Mouse (Mus musculus): ENCODE results near the gene Prss48.
A peak's percentile ranks its signal among the peaks of the same experiment; 100 is the strongest.
"Not testable (repeated sequence)": the region's sequence is repeated elsewhere in the genome, so short reads cannot be mapped to it uniquely, and the experiment has no call there.

The Prss48 gene

DNA sequence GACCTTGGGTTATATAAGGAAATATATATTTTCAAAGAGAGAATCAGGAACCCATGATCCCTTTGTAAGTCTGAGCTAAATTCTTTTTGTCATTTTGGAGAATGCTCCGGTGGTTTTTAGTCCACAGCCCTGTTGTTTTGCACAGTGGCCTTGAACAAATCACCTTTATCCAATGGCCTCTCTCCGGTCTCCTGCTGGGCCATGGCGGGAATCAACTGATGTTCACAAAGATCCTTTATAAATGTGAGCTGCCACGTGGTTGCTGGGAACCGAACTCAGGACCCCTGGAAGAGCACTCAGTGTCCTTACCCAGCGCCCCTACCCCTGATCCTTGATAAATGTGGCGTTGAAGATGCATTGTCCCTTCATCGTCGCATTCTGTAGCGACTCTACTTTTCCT is 2.5 kb upstream of the Prss48 start:
- no peak for DNase-seq (ENCODE audit: low read depth, low spot score)

GRCm38 (mm10) chr3:86002940-86003339 is 649 bp upstream of the Prss48 start:
- DNase-seq (ENCODE audit: low read depth, low spot score) = no peak

DNA sequence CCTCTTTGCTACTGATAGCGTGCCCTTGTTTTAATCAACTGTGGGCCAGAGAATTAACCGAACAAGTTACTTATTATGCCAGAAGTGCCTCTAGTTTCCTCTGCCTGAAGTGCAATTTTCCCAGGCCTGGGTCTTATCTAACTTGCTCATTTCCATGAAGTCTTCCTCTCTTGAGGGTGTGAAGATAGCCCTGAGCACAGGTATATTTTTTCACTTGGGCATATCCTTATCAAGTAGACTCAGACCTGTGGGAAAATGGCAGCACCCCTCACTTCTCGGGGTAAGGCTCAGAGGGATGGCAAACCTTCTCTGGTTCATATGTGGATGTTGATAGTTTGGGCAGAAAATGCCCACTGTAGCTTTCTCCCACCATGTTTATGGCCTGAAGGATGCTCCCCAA is 1.0 kb downstream of the Prss48 start:
- no peak for DNase-seq (ENCODE audit: low read depth, low spot score)

DNA sequence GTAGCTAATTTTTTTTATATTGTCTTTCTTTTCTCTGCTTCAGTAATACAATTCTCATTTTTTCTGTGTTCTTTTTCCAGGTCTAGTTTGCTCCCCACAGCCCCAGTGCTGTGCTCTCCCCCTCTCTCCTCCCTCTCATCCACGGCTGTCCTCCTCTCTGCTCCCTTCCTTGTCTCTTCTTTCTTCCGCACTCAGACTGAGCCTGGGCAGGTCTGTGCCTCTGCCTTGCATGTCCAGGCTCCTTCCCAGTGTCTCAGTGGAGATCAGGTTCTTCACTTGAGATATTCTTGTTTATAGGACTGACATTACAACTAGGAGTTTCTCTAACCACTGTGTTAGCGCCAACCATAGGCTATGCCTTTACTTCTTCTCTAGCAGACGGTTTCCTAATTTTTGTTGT is 7.6 kb downstream of the Prss48 start:
- no peak for DNase-seq (ENCODE audit: low read depth, low spot score)

DNA sequence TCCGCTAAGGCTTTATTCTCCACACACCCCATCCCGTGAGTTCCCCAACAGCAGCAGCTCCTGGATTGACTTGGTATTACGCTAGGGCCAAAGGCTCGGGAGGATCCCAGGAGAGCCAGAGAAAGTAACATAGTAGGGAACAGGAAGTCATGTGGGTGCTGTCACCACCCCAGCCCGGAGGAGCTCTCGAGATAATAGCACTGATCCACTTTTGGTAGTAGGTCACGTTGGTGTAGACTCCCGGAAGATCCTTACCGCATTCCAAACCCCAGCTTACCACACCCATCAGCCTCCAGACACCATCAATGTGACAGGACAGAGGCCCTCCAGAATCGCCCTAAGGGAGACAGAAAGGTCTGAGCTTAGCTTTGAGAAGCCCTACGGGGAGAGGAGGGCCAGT is 8.5 kb downstream of the Prss48 start:
- peak; percentile 4 for DNase-seq (ENCODE audit: low read depth, low spot score)

DNA sequence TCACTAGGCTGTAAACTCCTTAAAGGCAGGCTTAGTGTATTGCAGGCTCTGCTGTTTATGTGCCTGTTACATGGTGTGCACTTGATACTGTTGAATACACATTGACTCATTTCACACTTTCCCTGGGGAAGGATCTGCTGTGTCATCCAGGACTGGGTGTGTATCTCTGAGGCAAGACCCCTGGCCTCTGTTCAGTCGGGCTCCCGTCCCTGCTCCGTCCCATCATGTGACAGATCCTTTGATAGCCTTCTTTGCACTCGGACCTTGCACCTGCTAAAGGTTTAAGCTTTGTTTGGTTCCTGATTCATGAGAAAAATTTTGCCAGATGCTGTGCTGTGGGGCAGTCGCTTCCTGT is 10.5 kb downstream of the Prss48 start:
- DNase-seq (ENCODE audit: low read depth, low spot score) = peak; percentile 15

DNA sequence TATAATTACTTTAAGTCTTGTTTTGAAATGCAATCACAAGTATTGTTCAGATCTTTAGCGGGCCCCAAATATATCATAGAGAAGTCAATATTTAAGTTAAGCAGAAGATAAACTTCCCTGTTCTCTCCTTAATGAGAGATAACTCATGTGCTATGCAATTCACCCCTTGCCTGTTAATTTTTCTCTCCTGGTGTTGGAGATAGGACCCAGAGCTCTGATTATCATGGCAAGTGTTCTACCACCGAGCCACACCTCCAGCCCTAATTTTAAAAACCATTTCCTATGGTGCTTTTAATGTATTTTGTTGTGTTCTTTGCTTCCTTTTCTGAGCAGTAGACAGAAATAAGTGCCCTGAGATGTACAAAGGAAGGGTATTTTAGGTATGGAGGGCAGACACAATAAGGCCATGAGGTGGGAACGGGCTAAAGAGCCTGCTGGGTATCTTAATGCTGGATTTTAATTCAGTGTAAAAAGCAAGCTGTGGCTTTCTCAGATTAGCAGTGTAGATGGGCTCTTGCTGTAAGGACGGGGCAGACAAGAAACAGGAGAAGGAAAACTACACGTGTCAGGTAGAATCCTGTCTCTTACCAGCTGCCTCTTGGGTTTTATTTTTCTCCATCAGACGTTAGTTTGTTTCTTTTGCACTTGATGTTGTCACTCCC is 11.0 kb downstream of the Prss48 start:
- DNase-seq (ENCODE audit: low read depth, low spot score) = no peak

- no peak for DNase-seq (ENCODE audit: low read depth, low spot score)
Observed at GRCm38 (mm10) chr3:85987225-85987624, 15.1 kb downstream of the Prss48 start.

DNA sequence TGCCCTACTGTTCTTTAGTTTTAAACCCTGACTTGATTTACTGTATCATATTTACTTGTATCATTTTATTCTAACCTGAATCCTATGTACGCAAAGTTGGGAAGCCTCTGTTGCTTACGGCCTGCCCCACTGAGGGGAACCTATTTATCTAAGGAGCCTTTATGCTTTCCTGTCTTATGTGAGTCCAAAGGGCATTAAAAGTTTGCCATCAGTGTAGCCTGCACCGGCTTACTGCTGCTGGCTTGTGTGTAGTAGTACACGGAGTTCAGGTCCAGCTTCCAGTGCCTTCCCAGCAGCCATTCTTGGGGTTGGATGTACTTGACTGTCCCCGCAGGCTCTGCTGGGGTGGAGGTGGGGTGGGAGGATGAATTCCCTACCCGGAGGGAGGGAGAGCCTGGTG is 17.8 kb downstream of the Prss48 start:
- no peak for DNase-seq (ENCODE audit: low read depth, low spot score)

DNA sequence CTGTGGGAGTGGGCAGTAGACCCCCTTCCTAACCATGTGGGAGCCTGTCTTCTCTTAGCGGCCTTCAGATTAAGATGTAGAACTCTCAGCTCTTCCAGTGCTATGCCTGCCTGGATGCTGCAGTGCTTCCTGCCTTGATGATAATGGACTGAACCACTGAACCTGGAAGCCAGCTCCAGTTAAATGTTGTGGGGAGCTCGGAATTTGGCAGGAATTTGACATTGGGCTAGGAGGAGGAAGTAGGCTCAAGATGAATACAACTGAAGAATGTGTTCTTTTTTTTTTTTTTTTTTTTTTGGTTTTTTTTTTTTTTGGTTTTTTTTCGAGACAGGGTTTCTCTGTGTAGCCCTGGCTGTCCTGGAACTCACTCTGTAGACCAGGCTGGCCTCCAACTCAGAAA is 20.5 kb downstream of the Prss48 start:
- not testable (repeated sequence) for DNase-seq (ENCODE audit: low read depth, low spot score)

- DNase-seq (ENCODE audit: low read depth, low spot score) = no peak
Observed at GRCm38 (mm10) chr3:85980036-85980435, 22.3 kb downstream of the Prss48 start.

- no peak for DNase-seq (ENCODE audit: low read depth, low spot score)
Observed at GRCm38 (mm10) chr3:85974451-85974850, 27.8 kb downstream of the Prss48 start.

GRCm38 (mm10) chr3:85973376-85974140 is 28.7 kb downstream of the Prss48 start:
- DNase-seq (ENCODE audit: low read depth, low spot score) = no peak

- DNase-seq (ENCODE audit: low read depth, low spot score) = no peak
Observed at GRCm38 (mm10) chr3:85971599-85971975, 30.7 kb downstream of the Prss48 start.

GRCm38 (mm10) chr3:85970742-85971598 is 31.3 kb downstream of the Prss48 start, which contains the start of gene Sh3d19:
TSS of gene Sh3d19 (plus strand) at chr3:85971109.
- DNase-seq (ENCODE audit: low read depth, low spot score) = peak; percentile 43

DNA sequence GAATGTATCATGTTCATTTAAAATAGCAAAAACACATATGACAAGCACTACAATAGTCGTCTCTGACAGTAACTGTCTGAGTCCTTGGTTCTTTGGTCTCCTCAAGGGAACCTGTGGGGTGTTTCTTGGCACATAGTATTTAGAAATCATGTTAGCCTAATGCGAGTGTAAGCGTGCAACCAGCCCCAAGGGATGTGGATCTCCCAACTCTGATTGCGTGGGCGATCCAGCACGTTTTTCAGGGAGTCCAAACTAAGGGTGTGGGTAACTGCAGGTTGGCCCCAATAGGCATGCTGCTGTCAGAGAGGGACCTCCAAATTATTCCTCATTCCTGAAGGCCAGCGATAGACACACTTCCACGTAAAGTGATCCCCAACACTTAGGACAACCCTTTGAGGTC is 33.3 kb downstream of the Prss48 start:
- DNase-seq (ENCODE audit: low read depth, low spot score) = no peak

GRCm38 (mm10) chr3:85965479-85965878 is 36.8 kb downstream of the Prss48 start:
- no peak for DNase-seq (ENCODE audit: low read depth, low spot score)

- DNase-seq (ENCODE audit: low read depth, low spot score) = no peak
Observed at GRCm38 (mm10) chr3:85961134-85961533, 41.2 kb downstream of the Prss48 start.

GRCm38 (mm10) chr3:85959669-85960068 is 42.6 kb downstream of the Prss48 start:
- DNase-seq (ENCODE audit: low read depth, low spot score) = no peak

DNA sequence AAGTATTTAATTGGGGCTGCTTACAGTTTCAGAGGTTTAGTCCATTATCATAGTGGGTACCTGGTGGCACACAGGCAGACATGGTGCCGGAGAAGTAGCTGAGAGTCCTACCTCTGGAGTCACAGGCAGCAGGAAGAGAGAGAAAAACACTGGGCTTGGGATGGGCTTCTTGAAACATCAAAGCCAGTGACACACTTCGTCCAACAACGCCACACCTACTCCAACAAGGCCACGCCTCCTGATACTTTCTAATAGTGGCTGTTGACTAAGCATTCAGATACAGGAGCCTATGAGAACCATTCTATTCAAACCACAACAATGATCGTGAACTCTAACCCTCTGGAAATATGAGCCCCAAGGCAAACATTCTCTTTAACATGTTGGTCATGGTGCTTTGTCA is 46.6 kb downstream of the Prss48 start:
- no peak for DNase-seq (ENCODE audit: low read depth, low spot score)

DNA sequence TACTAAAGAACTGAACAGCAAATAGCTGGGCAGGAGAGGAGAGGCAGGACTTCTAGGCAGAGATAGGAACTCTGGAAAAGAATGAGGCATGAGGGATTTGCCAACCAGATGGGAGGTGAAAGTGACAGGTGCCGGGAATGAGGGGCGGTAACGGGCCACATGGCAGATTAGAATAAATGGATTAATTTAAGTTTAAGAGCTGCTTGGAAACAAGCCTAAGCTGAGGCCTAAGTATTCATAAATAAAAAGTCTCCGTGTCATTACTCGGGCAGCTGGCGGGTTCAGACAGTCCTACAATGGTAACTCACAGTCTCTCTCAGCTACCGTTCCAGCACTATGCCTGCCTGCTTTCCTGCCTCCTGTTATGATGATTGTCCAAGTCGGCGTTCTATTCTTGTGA is 47.0 kb downstream of the Prss48 start:
- no peak for DNase-seq (ENCODE audit: low read depth, low spot score)

- DNase-seq (ENCODE audit: low read depth, low spot score) = no peak
Observed at GRCm38 (mm10) chr3:85952696-85953283, 49.5 kb downstream of the Prss48 start.

Data from skeletal muscle tissue, adult 2 months (tissue).